Mouse (Mus musculus) lung, postnatal 0 days (tissue): ENCODE data around the gene Gnb3.
A peak's percentile ranks its signal among the peaks of the same experiment; 100 is the strongest.

Experiments
- CTCF ChIP-seq: IDR thresholded peaks from 2 replicates; pipeline ENCODE4 v1.5.1; 2016; ENCODE audit warnings: antibody characterized with exemption, mild to moderate bottlenecking
- EP300 ChIP-seq: IDR thresholded peaks from 2 replicates; pipeline ENCODE4 v1.6.1; 2016; ENCODE audit warnings: antibody characterized with exemption, mild to moderate bottlenecking, control low read depth

GRCm38 (mm10) chr6:124874348-124874747 lies 34.3 kb upstream of the Gnb3 start:
- TF ChIP-seq CTCF (0 out of 2 replicates have a peak, but pooled peaks have one; percentile 15), EP300 (no peak)
